Mouse (Mus musculus) testis, postnatal 14 days (tissue): ENCODE results near the gene Rest.

Experiments
- DNase-seq: peaks from one replicate; pipeline ENCODE4 v3.0.0; 2021; ENCODE audit warnings: low spot score

The Rest gene

GRCm38 (mm10) chr5:77309924-77310772 is 44.9 kb downstream of the Rest start, which contains the start of the genes Noa1 and Polr2b:
Gene Noa1, minus strand, starts transcription at chr5:77310084.
Gene Polr2b, plus strand, starts transcription at chr5:77310147.
- DNase-seq = peak; percentile 98

DNA sequence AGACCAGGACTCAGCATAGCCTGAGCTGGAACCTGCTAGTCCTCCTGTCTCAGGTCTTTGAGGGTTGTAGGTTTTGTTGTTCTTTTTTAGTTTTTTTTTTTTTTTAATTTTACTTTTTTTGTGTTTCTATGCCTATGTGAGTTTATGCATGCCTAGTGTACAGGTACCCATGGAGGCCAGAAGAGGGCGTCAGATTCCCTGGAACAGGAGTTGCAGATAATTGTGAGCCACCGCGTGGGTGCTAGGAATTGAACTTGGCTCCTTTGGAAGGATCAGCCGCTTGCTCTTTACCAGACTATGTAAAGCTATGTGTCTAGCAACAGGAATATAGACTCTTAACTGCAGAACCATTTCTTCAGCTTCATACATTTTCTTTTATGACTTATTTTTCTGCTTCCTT is 48.9 kb downstream of the Rest start:
- no peak for DNase-seq

DNA sequence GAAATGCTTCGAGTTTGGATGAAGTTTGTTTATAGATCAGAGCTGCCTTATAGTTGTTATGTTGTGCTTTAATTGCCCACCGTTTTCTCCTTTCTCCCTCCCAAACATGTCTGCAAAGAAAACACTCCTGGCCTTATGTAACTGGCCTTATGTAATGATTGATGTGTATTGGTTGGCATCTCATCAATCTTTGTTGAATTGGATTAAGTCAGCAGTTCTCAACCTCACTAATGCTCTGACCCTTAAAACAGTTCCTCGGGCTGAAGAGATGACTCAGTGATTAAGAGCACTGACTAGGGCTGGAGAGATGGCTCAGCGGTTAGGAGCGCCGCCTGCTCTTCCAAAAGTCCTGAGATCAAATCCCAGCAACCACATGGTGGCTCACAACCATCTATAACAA is 49.7 kb downstream of the Rest start:
- no peak for DNase-seq

DNA sequence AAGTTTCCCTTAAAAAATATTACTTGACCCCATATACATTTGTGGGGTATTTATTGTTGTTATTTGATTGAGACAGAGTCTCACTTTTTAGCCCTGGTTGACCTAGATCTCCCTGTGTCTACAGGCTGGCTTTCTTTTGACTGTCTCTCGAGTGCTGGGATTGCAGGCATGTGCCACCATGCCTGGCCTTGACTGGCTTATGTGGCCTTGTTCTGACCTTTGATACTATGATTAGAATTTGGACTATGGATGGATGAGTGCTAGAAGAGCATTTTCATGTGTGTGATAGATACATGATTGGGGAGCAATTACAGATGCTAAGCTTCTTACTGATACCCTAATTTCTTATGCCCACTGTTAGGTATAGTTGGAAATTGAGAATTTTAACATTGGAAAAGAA is 59.6 kb downstream of the Rest start:
- no peak for DNase-seq

DNA sequence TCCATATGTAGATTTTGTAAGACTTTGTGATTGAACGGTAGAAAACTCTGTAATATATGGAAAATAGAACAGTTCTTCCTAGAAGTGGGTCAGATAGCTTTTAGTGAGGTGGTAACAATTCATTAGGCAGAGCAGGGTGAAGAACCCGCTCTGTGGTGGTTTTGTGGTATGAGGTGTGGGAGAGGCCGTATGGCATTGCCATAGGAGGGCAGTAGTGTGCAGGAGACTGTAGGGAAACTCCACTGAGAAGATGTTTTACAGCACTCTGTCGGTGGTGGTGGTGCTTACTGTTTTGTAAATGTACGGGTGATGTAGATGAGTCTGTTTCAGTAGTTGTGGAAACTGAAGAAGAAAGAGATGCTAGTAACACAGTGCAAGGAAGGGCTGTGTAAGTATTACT is 64.9 kb downstream of the Rest start:
- no peak for DNase-seq
